Mouse (Mus musculus): ENCODE data around the gene Pxmp2. TPM values are rescaled to one million over a fixed set of nuclear protein-coding genes. Genes with fewer than 3 reads are reported as not detected.

Gene Pxmp2
- total RNA-seq (2021), result 10 to 100 TPM; 22.4 to 23.5 TPM
- long read RNA-seq, experiment 1, transcript Pxmp2-201 (5 exons, 1,041 nt), result major isoform, 24 of 24 reads
- long read RNA-seq, experiment 1, partial matches to known transcripts, result 0 of 24 reads
- long read RNA-seq, experiment 1, other reads (novel, unspliced or antisense), result 0 of 24 reads
- long read RNA-seq, experiment 2, transcript Pxmp2-201 (5 exons, 1,041 nt), result major isoform, 16 of 18 reads
- long read RNA-seq, experiment 2, partial matches to known transcripts, result 2 of 18 reads
- long read RNA-seq, experiment 2, other reads (novel, unspliced or antisense), result 0 of 18 reads

GRCm38 (mm10) chr5:110285770-110286445 lies at the start of gene Pxmp2, which contains the start of gene Pole:
Pxmp2 (minus strand) TSS chr5:110286186.
Pole (plus strand) TSS chr5:110286306.
- peak; percentile 79 to 93 for DNase-seq (ENCODE audit: low spot score in 2 of 2)

DNA sequence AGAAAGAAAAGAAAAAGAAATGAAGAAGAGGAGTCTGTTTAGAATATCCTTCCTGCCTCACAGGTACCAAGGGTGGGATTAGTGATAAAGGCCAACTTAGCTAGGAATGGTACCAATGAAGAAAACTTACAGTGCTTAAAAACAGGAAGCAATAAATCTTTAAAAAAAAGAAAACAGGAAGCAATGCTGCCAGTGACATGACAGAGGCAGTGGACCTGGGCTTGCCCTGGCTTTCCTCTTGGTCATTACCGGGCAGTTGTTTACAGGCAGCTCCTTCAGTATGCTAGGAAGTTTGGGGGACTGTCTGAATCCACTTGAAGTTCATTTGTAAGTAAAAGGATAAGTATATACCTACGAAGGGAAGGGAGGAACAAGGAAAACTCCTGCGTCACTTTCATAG lies 44.5 kb upstream of the Pxmp2 start:
- no peak for DNase-seq (ENCODE audit: low spot score in 2 of 2)

DNA sequence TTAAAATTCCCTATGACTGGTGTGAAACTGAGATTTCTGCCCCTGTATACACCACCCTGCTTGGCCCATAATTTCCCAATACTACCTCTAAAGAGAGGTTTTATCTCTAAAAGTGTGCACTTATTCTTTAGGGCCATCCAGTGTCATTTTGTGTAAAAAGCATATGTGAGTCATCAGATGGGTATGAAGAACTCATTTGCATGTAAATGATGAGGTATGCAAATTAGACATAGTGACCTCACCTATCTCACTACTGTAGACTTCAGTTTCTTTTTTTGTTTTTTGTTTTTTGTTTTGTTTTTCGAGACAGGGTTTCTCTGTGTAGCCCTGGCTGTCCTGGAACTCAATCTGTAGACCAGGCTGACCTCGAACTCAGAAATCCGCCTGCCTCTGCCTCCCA lies 27.1 kb upstream of the Pxmp2 start:
- DNase-seq (ENCODE audit: low spot score in 2 of 2), result no peak

- no peak for DNase-seq (ENCODE audit: low spot score in 2 of 2)
These were observed 22.9 kb upstream of the Pxmp2 start for GRCm38 (mm10) chr5:110308861-110309260.

GRCm38 (mm10) chr5:110300591-110300990 lies 14.6 kb upstream of the Pxmp2 start:
- no peak for DNase-seq (ENCODE audit: low spot score in 2 of 2)

DNA sequence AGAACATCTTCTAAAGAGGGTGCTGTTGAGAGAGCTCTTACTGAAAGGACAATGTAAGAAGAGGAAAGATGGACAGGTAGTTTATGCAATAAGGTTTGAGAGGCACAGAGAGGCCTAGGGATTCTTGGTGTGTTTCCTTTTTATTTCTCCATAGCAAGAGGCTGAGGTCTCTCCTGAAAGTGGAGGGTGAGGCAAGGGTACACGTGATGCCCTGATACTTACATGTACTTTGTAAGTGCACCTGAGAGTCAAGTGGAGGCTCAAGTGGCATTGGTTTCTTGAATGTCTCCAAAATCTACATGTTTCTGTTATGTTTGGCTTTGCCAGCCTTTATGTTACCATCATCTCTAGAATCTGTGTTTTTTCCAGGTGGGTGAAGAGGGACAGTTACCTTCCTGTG lies 10.7 kb upstream of the Pxmp2 start:
- DNase-seq (ENCODE audit: low spot score in 2 of 2), result no peak

- no peak for DNase-seq (ENCODE audit: low spot score in 2 of 2)
These were observed 5.7 kb upstream of the Pxmp2 start for GRCm38 (mm10) chr5:110291649-110292048.

GRCm38 (mm10) chr5:110287084-110287475 lies 1.1 kb upstream of the Pxmp2 start:
- DNase-seq (ENCODE audit: low spot score in 2 of 2), result no peak

DNA sequence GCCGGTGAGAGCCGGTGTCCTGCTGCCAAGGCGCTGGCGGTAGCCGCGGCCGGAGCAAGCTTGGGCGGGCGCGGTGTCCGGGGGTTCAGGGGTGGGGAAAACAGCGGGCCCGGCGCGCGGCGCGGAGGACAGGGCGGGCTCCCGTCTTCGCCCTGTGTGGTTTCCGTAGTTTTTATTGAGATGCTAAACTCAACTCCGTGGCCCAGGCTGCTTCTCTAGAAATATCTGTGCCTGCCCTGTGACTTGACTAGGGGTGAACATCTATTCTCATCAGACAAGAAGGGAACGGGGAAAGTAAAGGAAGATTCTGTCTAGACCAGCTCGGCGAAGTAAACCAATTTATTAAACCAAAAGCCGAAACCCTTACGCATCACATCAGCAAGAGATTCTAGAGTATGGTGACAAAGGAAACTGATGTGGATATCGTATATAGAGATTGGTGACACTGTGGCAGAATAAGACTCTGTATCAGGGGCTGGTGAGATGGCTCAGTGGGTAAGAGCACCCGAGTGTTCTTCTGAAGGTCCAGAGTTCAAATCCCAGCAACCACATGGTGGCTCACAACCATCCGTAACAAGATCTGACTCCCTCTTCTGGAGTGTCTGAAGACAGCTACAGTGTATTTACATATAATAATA lies 579 bp upstream of the Pxmp2 start:
- DNase-seq (ENCODE audit: low spot score in 2 of 2), result no peak

DNA sequence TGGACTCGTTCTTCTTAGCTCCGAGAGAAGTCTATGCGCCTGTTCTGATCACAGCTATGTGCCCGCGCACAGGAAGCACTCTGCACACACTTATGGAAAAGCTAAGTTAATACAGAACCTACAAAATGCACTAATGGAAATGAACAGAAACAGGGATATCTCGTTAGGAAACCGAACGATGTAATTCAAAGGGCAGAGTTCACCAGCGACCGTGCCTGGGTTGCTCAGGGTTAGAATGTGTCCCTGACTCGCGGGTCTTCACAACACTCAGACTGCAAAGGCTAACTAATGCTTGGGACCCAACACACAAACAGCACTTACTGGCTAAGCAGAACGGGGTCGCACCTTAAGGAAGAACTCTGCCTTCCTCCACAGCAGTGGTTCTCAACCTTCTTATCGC lies 830 bp downstream of the Pxmp2 start:
- no peak for DNase-seq (ENCODE audit: low spot score in 2 of 2)

DNA sequence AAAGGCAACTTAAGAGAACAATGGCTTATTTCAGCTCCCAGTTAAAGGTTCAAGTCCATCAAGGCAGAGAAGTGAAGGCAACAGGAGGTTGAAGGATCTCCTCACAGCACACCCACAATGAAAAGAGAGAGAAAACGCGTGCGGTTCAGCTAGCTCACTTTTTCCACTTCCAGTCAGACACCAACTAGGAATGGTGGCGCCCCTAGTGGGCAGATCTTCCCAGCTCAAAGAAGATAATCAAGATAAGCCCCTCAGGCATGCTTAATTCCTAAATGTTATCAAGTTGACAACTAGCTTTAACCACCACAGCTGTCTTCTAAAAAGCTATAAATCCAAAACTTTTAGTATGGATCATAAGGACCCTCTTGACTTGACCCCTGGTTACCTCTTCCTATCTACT lies 1.4 kb downstream of the Pxmp2 start:
- DNase-seq (ENCODE audit: low spot score in 2 of 2), result peak; percentile 42 to 74

- no peak for DNase-seq (ENCODE audit: low spot score in 2 of 2)
These were observed 4.0 kb downstream of the Pxmp2 start for GRCm38 (mm10) chr5:110281984-110282383.

- DNase-seq (ENCODE audit: low spot score in 2 of 2), result no peak
These were observed 9.1 kb downstream of the Pxmp2 start for GRCm38 (mm10) chr5:110276910-110277309.

DNA sequence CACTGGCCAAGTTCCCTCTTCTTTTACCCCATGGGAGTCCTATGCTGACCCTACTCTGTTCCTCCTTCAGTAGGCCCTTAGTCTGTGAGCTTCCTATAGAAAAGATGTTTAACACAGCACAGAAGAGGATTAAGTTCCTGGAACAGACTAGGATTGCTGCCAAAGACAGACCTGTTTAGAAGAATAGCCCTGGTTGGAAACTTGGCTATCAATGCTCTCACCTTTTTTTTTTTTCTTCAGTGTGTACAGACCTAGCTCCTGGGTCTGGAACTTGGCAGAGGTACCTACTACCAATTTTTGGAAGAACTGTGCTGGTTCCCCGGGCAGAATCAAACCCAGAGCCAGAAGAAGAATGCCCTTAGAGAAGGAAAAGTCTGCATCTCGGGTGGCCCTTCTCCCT lies 9.6 kb downstream of the Pxmp2 start:
- DNase-seq (ENCODE audit: low spot score in 2 of 2), result no peak

DNA sequence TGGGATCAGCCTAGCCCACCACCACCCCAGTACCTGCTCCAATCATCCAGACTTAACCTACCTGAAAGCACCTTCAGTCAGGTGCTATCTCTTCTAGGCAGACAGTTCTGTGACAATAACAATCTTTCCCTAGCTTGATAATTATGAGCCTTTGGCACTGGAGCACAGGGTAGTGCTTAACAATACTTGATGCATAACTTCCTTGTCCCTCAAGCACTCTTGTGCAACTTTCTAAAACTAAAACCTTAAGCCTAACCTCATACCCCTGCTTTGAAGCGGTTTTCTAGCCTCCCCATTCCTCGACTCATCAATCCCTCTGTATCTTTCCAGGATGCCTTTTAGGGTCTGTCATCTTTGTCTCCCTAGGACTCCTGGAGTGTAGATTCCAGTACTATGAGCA lies 11.1 kb downstream of the Pxmp2 start:
- no peak for DNase-seq (ENCODE audit: low spot score in 2 of 2)

GRCm38 (mm10) chr5:110274147-110274546 lies 11.8 kb downstream of the Pxmp2 start:
- no peak for DNase-seq (ENCODE audit: low spot score in 2 of 2)

DNA sequence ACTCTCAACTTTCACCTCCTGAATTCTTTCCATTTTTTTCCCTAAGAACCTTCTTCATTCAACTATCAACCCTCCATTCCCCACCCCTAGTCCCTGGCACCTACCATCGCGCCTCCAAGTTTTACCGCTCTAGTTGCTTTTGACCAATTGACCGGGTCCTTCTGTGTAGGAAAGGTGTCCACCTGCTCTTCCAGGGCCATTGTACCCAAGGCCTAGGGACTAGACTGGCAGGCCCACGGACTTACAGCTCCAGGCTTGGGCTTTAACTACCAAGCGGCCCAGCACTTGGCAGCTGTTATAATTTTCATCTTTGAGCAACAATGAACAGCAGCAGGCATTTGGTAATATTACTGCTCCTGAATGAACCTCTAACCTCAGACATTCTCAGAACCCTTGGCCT lies 15.7 kb downstream of the Pxmp2 start:
- DNase-seq (ENCODE audit: low spot score in 2 of 2), result no peak

DNA sequence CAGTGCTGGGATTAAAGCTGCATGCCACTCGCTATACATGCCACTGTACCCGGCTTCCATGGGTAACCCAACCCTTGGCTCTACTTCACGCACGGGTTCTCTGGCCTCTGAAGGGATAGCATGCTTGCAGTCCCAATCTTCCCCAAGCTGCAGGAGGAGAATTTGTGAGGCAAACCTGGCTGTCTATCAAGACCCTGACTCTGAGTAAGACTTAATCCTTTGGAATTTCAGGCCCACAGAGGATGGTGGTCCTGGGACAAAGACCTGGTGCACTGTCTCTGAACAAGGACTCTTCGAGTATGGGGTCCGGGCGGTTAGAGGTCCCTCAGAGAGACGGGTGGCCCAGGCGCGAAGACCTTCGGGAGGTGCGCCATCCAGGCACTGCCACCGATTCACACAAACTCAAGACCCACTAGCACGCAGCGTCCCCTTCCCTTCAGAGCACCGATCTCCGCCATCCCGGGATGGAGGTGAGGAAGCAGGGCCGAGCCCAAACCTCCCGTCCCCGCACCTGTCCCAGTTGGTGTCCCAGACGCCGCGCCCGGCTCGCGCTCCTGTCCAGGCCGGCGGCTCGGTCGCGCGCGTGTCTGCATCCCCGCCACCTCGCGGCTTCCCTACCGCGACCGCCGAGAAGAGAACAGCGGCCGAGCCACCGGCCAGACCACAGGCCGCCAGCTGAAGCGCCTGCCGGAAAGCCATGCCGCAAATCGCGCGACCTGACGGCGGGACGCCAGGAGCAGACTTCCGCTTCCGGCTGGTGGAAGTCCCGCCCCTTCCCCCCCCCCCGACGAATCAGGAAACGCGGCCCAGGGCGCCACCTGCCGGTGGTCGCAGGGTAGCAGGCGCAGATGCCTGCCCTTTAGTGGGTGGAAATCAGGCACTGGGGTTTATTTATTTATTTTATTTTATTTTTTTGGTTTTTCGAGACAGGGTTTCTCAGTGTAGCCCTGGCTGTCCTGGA lies 16.6 kb downstream of the Pxmp2 start, which contains the start of gene Pgam5:
Gene Pgam5, minus strand, starts transcription at position 773 of the 961 bp plus-strand sequence.
- peak; percentile 95 to 96 for DNase-seq (ENCODE audit: low spot score in 2 of 2)

DNA sequence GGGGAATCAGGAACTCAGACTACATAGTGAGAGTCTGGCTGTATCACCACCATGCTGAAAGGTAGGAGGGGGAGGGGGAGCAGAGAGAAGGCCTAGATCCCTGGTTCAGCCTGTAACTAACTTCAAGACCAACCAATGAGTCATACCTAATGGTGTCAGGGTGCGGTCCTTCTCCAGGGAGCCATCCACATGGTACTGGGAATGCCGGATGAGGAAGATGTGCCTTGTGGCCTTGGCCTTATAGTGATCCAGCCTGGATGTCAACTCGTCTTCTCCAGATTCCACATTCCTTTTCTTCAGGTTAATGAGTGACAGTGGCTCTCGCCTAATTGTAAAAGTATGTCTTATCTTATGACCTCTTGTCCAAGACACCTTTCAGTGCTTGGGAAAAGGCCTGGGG lies 19.0 kb downstream of the Pxmp2 start:
- no peak for DNase-seq (ENCODE audit: low spot score in 2 of 2)

- DNase-seq (ENCODE audit: low spot score in 2 of 2), result no peak
These were observed 41.9 kb downstream of the Pxmp2 start for GRCm38 (mm10) chr5:110244091-110244490.

- no peak for DNase-seq (ENCODE audit: low spot score in 2 of 2)
These were observed 53.6 kb downstream of the Pxmp2 start for GRCm38 (mm10) chr5:110232346-110232745.

Data from gastrocnemius, postnatal 4 days (tissue).